Mouse (Mus musculus) embryonic facial prominence, embryonic 14.5 days (tissue): ENCODE measurements around the gene Plekha6. TPM values are rescaled to one million over a fixed set of nuclear protein-coding genes. Genes with fewer than 3 reads are reported as not detected.
A peak's percentile ranks its signal among the peaks of the same experiment; 100 is the strongest.

ENCODE experiments used
- ATAC-seq: fragments of 200-750 bp; cut with Nextera tagmentation; 2 replicates; pipeline ENCODE4 v1.8.0; 2017; ENCODE audit warnings: low read depth, moderate number of reproducible peaks, moderate TSS enrichment
- DNase-seq: peaks from one replicate; pipeline ENCODE4 v3.0.0-alpha.2; 2015; ENCODE audit warnings: low spot score
- H3K27ac ChIP-seq: fragments of 300-500 bp; sonication (generic); replicated peaks from 2 replicates; pipeline ENCODE4 v1.5.1; 2014; ENCODE audit warnings: low read depth, mild to moderate bottlenecking, low read length, moderate library complexity
- H3K27me3 ChIP-seq: fragments of 300-500 bp; sonication (generic); replicated peaks from 2 replicates; pipeline ENCODE4 v1.6.1; 2014; ENCODE audit warnings: low read length; ENCODE audit not compliant: control insufficient read depth, insufficient read depth
- H3K36me3 ChIP-seq: fragments of 300-500 bp; sonication (generic); 2 replicates; pipeline ENCODE4 v1.6.1; 2014; ENCODE audit warnings: low read length, mixed read lengths; ENCODE audit not compliant: control insufficient read depth, insufficient read depth
- H3K4me1 ChIP-seq: fragments of 300-500 bp; sonication (generic); 2 replicates; pipeline ENCODE4 v1.6.1; 2014; ENCODE audit warnings: antibody characterized with exemption, low read length; ENCODE audit not compliant: control insufficient read depth, insufficient read depth
- H3K4me2 ChIP-seq: fragments of 300-500 bp; sonication (generic); 2 replicates; pipeline ENCODE4 v1.6.1; 2014; ENCODE audit warnings: low read depth, mild to moderate bottlenecking, low read length, moderate library complexity, mixed read lengths
- H3K4me3 ChIP-seq: fragments of 300-500 bp; sonication (generic); 2 replicates; pipeline ENCODE4 v1.5.1; 2014; ENCODE audit warnings: low read depth, mild to moderate bottlenecking, low read length
- H3K9ac ChIP-seq: fragments of 300-500 bp; sonication (generic); 2 replicates; pipeline ENCODE4 v1.6.1; 2014; ENCODE audit warnings: low read depth, mild to moderate bottlenecking, low read length, moderate library complexity, mixed read lengths
- H3K9me3 ChIP-seq: fragments of 300-500 bp; sonication (generic); 2 replicates; pipeline ENCODE4 v1.6.1; 2016; ENCODE audit warnings: low read length; ENCODE audit not compliant: control insufficient read depth
- WGBS: fragments of 180-500 bp; shearing (Covaris S2); extraction: QIAGEN DNeasy Blood & Tissue Kit; methylation state at CpG from one replicate; pipeline ENCODE4 v1.1.7; 2014; 5-methylcytosine and 5-hydroxymethylcytosine counted together
- polyA plus RNA-seq: library from polyadenylated mRNA; unstranded; fragments of >200 nt; fragmentation: Nextera tagmentation; extraction: Ambion mirVana; gene quantifications from 2 replicates; pipeline ENCODE4 v1.2.1, GENCODE M21; 2014

The Plekha6 gene
- polyA plus RNA-seq, 1 experiment from 2014 or later, result 6.3 TPM

GRCm38 (mm10) chr1:133197266-133197665 lies 33.3 kb downstream of the Plekha6 start:
- WGBS, result 58% methylated on average over 6 of the region's 6 CpGs
- no peaks in the 10 kb centered on the region; the same call in 1 of the 2 replicates for H3K27me3 ChIP-seq
- H3K4me1 ChIP-seq, result peaks cover 13% of the 10 kb centered on the region; the same call in 1 of the 2 replicates
- no peaks in the 10 kb centered on the region for H3K9me3 ChIP-seq
- no peak overlapping the region for H3K4me2 ChIP-seq
- no peak overlapping the region for H3K27ac ChIP-seq
- 0 out of 2 replicates have a peak, but pooled peaks have one; percentile 39 for ATAC-seq
- no peak overlapping the region for H3K9ac ChIP-seq
- H3K36me3 ChIP-seq, result no peaks in the 10 kb centered on the region
- no peak overlapping the region for H3K4me3 ChIP-seq
- DNase-seq, result no peak

GRCm38 (mm10) chr1:133199706-133200105 lies 35.7 kb downstream of the Plekha6 start:
- no peak for ATAC-seq
- H3K27ac ChIP-seq, result peak overlapping the region; percentile 67

GRCm38 (mm10) chr1:133201499-133201898 lies 37.5 kb downstream of the Plekha6 start:
- H3K9me3 ChIP-seq, result no peaks in the 10 kb centered on the region
- no peaks in the 10 kb centered on the region for H3K36me3 ChIP-seq
- WGBS, result 34% methylated on average over 4 of the region's 4 CpGs
- H3K27me3 ChIP-seq, result no peaks in the 10 kb centered on the region
- no peak overlapping the region for H3K27ac ChIP-seq
- H3K4me3 ChIP-seq, result no peak overlapping the region
- DNase-seq (no peak), ATAC-seq (peak; percentile 24; the same call in 1 of the 2 replicates)
- peaks cover 13% of the 10 kb centered on the region; the same call in 1 of the 2 replicates for H3K4me1 ChIP-seq
- no peak overlapping the region for H3K4me2 ChIP-seq
- H3K9ac ChIP-seq, result no peak overlapping the region

More at GRCm38 (mm10) chr1:133199706-133200105, 35.7 kb downstream of the Plekha6 start:
- H3K9me3 ChIP-seq, result no peaks in the 10 kb centered on the region
- no peak overlapping the region for H3K4me2 ChIP-seq
- peaks cover 13% of the 10 kb centered on the region; the same call in 1 of the 2 replicates for H3K4me1 ChIP-seq
- no peaks in the 10 kb centered on the region for H3K36me3 ChIP-seq
- 53% methylated on average over 7 of the region's 7 CpGs for WGBS
- no peak for DNase-seq
- no peak overlapping the region for H3K4me3 ChIP-seq
- no peak overlapping the region for H3K9ac ChIP-seq
- H3K27me3 ChIP-seq, result no peaks in the 10 kb centered on the region; the same call in 1 of the 2 replicates

DNA sequence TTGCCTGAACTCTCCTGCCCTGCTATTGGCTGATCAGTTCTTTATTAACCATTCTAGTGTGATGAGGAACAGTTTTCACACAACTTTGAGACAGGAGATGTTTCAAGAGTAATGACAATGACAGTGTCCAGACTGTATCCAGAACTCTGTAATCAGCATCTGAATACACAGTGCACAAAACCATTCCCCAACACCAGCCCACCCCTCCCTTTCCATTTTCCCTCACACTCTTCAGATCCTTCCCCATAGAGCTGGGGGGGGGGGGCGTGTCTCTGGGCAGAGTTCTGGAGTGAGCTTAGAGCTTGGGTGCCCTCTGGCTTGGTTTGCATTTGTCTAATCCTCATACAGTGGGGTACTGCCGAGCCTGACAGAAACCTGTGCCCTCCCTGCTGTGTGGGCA lies 39.7 kb downstream of the Plekha6 start:
- H3K9me3 ChIP-seq, result no peaks in the 10 kb centered on the region
- WGBS, result 34% methylated on average over 2 of the region's 2 CpGs
- no peak overlapping the region for H3K4me3 ChIP-seq
- no peak overlapping the region for H3K9ac ChIP-seq
- H3K4me1 ChIP-seq, result peaks cover 13% of the 10 kb centered on the region; the same call in 1 of the 2 replicates
- H3K4me2 ChIP-seq, result no peak overlapping the region
- DNase-seq, result no peak
- H3K27me3 ChIP-seq, result no peaks in the 10 kb centered on the region
- H3K36me3 ChIP-seq, result no peaks in the 10 kb centered on the region
- no peak overlapping the region for H3K27ac ChIP-seq
- ATAC-seq, result no peak

- 73% methylated on average over 11 of the region's 11 CpGs for WGBS
- H3K9ac ChIP-seq, result no peak overlapping the region
- no peak for ATAC-seq
- H3K36me3 ChIP-seq, result no peaks in the 10 kb centered on the region
- DNase-seq, result no peak
- peaks cover 9% of the 10 kb centered on the region for H3K4me1 ChIP-seq
- no peaks in the 10 kb centered on the region for H3K27me3 ChIP-seq
- no peak overlapping the region for H3K4me2 ChIP-seq
- H3K9me3 ChIP-seq, result no peaks in the 10 kb centered on the region
- H3K4me3 ChIP-seq, result no peak overlapping the region
- H3K27ac ChIP-seq, result no peak overlapping the region
Observed at GRCm38 (mm10) chr1:133204341-133204849, 40.4 kb downstream of the Plekha6 start.

DNA sequence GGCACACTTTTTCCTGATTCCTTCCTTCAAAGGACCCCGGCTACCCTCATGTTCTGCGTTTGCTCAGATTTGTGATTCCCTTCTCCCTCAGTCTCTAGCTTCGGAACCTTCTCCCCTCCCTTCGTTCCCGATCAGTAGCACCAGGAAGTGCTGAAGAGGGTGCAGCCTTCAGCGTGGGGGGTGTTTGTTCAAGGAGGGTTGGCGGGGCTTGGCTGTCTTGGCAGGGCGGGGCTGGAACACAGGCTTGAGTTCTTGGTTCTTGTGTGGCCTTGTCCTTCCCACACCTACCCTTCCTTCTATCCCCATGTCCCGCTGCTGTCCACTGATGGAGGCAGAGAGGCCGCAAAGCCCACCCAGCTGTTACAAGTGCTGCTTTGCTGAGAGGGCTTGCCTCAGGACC lies 41.0 kb downstream of the Plekha6 start:
- no peaks in the 10 kb centered on the region for H3K36me3 ChIP-seq
- no peaks in the 10 kb centered on the region for H3K27me3 ChIP-seq
- no peak overlapping the region for H3K9ac ChIP-seq
- peaks cover 11% of the 10 kb centered on the region for H3K4me1 ChIP-seq
- DNase-seq (no peak), ATAC-seq (no peak)
- 70% methylated on average over 10 of the region's 10 CpGs for WGBS
- H3K27ac ChIP-seq, result no peak overlapping the region
- no peaks in the 10 kb centered on the region for H3K9me3 ChIP-seq
- no peak overlapping the region for H3K4me2 ChIP-seq
- H3K4me3 ChIP-seq, result no peak overlapping the region

DNA sequence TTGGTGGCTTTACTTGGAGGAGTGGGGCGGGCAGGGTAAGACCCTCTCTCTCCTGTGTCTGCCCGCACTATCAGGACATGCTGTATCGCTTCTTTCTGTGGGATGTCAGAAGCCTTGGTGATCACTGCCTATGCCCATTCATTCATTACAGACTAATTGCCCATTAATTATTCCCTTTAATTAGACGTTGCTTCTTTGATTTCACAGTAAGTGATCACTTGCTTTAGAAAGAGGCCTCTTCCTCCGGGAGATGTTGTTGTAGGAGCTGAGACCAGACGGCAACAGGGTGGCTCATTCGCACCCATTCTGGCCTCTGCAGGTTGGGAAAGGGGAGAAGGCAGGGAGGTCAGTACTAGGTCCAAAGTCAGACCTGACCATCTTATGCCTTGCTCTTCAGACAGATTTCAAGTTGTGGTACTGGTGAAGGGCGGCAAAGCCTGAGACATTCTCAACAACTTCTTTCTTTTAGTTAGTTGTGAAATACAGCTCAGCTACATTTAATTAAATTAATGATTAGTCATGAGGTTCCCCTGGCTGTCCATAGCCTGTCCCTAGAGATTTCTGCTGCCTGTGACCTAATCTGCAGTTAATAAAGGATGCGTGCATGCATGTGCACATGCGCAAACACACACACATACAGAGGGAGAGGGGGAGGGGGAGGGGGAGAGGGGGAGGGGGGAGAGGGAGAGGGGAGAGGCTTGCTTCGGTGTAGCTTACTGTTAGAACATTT lies 44.2 kb downstream of the Plekha6 start:
- no peaks in the 10 kb centered on the region for H3K27me3 ChIP-seq

DNA sequence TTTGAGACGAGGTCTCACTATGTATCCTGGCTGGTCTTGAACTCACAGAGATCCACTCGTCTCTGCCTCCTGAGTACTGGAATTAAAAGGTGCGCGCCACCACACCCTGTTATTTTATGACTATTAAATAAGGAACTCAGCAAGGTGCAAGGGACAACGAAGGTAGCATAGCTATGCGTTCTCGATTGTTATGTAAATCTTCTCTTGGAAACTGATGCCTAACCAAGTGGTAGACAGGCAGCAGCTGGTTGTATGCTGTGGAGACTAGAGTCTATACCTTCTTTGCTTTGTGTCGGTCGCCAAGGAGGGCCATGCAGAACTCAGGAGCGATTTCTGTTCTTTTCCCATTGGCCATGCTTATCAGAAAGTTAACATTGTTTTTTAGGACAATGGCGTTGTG lies 45.0 kb downstream of the Plekha6 start:
- Histone ChIP-seq H3K36me3 (no peaks in the 10 kb centered on the region), H3K9me3 (no peaks in the 10 kb centered on the region), H3K27ac (no peak overlapping the region), H3K4me3 (no peak overlapping the region), H3K9ac (no peak overlapping the region), H3K27me3 (no peaks in the 10 kb centered on the region), H3K4me1 (peaks cover 15% of the 10 kb centered on the region), H3K4me2 (no peak overlapping the region)
- 85% methylated on average over 11 of the region's 11 CpGs for WGBS
- no peak for ATAC-seq
- no peak for DNase-seq

More for the DNA sequence above, 44.2 kb downstream of the Plekha6 start:
- Histone ChIP-seq H3K4me1 (peaks cover 15% of the 10 kb centered on the region), H3K36me3 (no peaks in the 10 kb centered on the region), H3K9me3 (no peaks in the 10 kb centered on the region), H3K4me3 (no peak overlapping the region), H3K9ac (no peak overlapping the region), H3K4me2 (no peak overlapping the region), H3K27ac (no peak overlapping the region; the same call in 1 of the 2 replicates)
- no peak for ATAC-seq
- 69% methylated on average over 11 of the region's 11 CpGs for WGBS
- no peak for DNase-seq
